Mouse (Mus musculus): Measurements from ENCODE around the gene Kif2a. TPM values are rescaled to one million over a fixed set of nuclear protein-coding genes. Genes with fewer than 3 reads are reported as not detected.

Gene Kif2a
- total and polyA plus RNA-seq, 3 experiments: 16.3 to 85.5 (median 21.1) TPM

DNA sequence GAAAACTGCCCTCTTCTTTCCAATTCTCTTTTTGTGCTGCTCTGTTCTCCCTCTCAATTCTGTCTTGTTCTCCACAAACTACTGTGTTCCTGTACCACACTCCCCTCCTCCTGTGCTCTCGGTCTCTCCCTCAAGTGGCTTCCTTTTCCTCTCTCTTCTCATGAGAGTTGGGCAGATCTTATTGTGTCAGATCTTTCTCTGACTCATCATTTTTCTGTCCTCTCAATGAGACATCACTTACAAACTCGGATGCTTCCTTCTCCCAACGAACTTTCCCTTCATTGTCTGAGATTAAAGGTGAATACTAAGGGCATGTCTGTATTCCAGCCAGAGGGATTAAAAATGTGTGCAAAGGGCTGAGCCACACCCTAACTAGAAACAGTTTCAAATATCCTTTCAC, 3.7 kb upstream of the Kif2a start:
- no peak for TF ChIP-seq JUND (conservative IDR thresholded peaks at IDR 0.05; ENCODE audit: low read depth, low read length)
- no peak for TF ChIP-seq SMC3 (IDR thresholded peaks at IDR 0.05; ENCODE audit: low read depth, low read length)
- no peak for TF ChIP-seq UBTF (IDR thresholded peaks at IDR 0.05; ENCODE audit: low read depth, low read length)
- no peak for TF ChIP-seq TBP (conservative IDR thresholded peaks at IDR 0.05; ENCODE audit: low read depth, low read length)
- no peak for TF ChIP-seq MEF2A (IDR thresholded peaks at IDR 0.05; ENCODE audit: borderline replicate concordance, low read depth, low read length)
- no peak for TF ChIP-seq CHD1 (IDR thresholded peaks at IDR 0.05; ENCODE audit: low read depth, low read length)
- no peak for TF ChIP-seq TCF12 (IDR thresholded peaks at IDR 0.05; ENCODE audit: low read depth, low read length)
- dilution Hi-C loops (cut with MboI; ENCODE audit: extremely low pct_ligation_motif_present, extremely low pct_unique_long_range_greater_than_20kb, low sequenced_read_pairs) (no loop called here), in situ Hi-C loops (cut with MboI; ENCODE audit: low pct_ligation_motif_present, low pct_unique_long_range_greater_than_20kb, low sequenced_read_pairs) (no loop called here)
- peaks cover 9% of the 10 kb centered on the region for H3K79me2 ChIP-seq (replicated peaks; ENCODE audit: control insufficient read depth, extremely low read depth, insufficient read depth, poor library complexity, severe bottlenecking)
- no peak for DNase-seq (ENCODE audit: extremely low read depth)
- no peak overlapping the region for H3K4me3 ChIP-seq (replicated peaks in 1 of 3; ENCODE audit: low read depth in 2 of 3, low read length in 2 of 3, poor library complexity in 1 of 3)
- peaks cover 5% of the 10 kb centered on the region for H3K9me3 ChIP-seq (replicated peaks; ENCODE audit: low read length)
- H3K4me2 ChIP-seq (ENCODE audit: insufficient read depth, low read depth, poor library complexity, severe bottlenecking): no peak overlapping the region
- H3K4me1 ChIP-seq (ENCODE audit: control insufficient read depth in 1 of 2, insufficient read depth in 2 of 2): peaks cover 0 to 18% of the 10 kb centered on the region in 2 experiments; a peak in 2 of 4 replicates
- peak overlapping the region; percentile 8; the same call in 1 of the 2 replicates for H3K9ac ChIP-seq (ENCODE audit: insufficient read depth, low read depth)
- no peaks in the 10 kb centered on the region for H3K36me3 ChIP-seq (replicated peaks in 1 of 2; ENCODE audit: control insufficient read depth in 1 of 2, insufficient read depth in 1 of 2, low read length in 1 of 2)
- H3K27ac ChIP-seq (ENCODE audit: insufficient read depth, low read depth): no peak overlapping the region
- no peaks in the 10 kb centered on the region for H3K27me3 ChIP-seq (replicated peaks)

DNA sequence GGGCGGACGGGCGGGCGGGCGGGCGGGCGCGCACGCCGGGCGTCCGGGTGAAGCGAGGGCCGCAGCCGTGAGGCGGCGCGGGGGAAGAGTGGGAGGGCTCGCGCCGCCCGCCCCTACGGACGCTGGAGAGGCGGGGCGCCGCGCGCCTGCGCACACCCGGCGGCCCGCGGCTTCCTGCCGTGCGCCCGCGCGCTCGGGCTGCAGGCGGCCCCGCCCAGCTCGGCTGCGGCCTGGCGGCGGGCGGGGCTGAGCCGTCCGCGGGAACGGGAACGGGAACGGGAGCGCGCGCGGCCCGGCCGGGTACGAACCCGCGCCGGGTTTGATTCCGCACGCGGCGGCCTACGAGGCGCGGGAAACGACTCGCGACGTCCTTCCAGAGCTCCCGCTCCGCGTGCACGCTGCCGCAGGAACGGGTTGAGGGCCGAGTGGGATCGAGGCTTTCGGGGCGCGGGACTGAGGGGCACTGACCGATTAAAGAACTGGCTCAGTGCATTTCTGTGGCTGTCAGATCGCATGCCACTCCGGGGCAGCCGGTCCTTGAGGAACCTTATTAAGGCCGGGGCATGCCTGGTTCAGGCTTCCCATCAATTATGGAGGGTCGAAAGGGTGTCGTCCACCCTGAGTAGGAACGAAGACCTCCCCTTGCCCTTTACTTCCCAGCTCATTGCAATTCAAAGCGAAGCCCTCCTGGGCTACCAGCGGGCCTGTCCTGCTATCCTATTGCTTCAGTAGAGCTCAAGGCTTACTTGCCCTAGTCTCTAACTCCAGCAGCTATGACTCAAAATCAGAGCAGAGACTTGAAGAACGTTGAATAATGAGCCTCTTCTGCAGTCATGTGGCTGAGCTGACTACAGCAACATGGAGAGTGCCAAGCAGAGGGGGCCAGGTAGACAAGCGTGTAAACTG, 593 bp upstream of the Kif2a start:
- H3K4me2 ChIP-seq (ENCODE audit: insufficient read depth, low read depth, poor library complexity, severe bottlenecking): peak overlapping the region; percentile 64
- H3K27me3 ChIP-seq (replicated peaks): no peaks in the 10 kb centered on the region
- dilution Hi-C loops (cut with MboI; ENCODE audit: extremely low pct_ligation_motif_present, extremely low pct_unique_long_range_greater_than_20kb, low sequenced_read_pairs): no loop called here
- peak overlapping the region; percentile 85 for H3K27ac ChIP-seq (ENCODE audit: insufficient read depth, low read depth)
- in situ Hi-C loops (cut with MboI; ENCODE audit: low pct_ligation_motif_present, low pct_unique_long_range_greater_than_20kb, low sequenced_read_pairs): no loop called here
- H3K4me1 ChIP-seq (ENCODE audit: control insufficient read depth in 1 of 2, insufficient read depth in 2 of 2): peaks cover 0 to 44% of the 10 kb centered on the region in 2 experiments; a peak in 2 of 4 replicates
- peak; percentile 72 for DNase-seq (ENCODE audit: extremely low read depth)
- H3K9ac ChIP-seq (ENCODE audit: insufficient read depth, low read depth): peak overlapping the region; percentile 94
- H3K79me2 ChIP-seq (replicated peaks; ENCODE audit: control insufficient read depth, extremely low read depth, insufficient read depth, poor library complexity, severe bottlenecking): peaks cover 33% of the 10 kb centered on the region
- peaks cover 5% of the 10 kb centered on the region for H3K9me3 ChIP-seq (replicated peaks; ENCODE audit: low read length)
- H3K4me3 ChIP-seq (replicated peaks in 1 of 3; ENCODE audit: low read depth in 2 of 3, low read length in 2 of 3, poor library complexity in 1 of 3): peak overlapping the region; percentile 64 to 99 (median 76)
- peaks cover 7 to 16% of the 10 kb centered on the region in 2 experiments for H3K36me3 ChIP-seq (replicated peaks in 1 of 2; ENCODE audit: control insufficient read depth in 1 of 2, insufficient read depth in 1 of 2, low read length in 1 of 2)
- TF ChIP-seq EP300 (IDR thresholded peaks at IDR 0.05; ENCODE audit: low read length): peak; percentile 27; the same call in 1 of the 2 replicates
- no peak for TF ChIP-seq E2F4 (IDR thresholded peaks at IDR 0.05; ENCODE audit: insufficient replicate concordance, low read depth, low read length)
- peak; percentile 43; the same call in 1 of the 2 replicates for TF ChIP-seq MEF2A (IDR thresholded peaks at IDR 0.05; ENCODE audit: borderline replicate concordance, low read depth, low read length)
- TF ChIP-seq KAT2A (IDR thresholded peaks at IDR 0.05; ENCODE audit: insufficient replicate concordance, low read length): 0 out of 2 replicates have a peak, but pooled peaks have one; percentile 48
- TF ChIP-seq MYC (IDR thresholded peaks at IDR 0.05; ENCODE audit: low read depth, low read length): peak; percentile 77
- TF ChIP-seq BHLHE40 (IDR thresholded peaks at IDR 0.05; ENCODE audit: low read depth, low read length): 0 out of 2 replicates have a peak, but pooled peaks have one; percentile 29
- TF ChIP-seq POLR2A (IDR thresholded peaks at IDR 0.05; ENCODE audit: low read depth, low read length): peak; percentile 76
- no peak for TF ChIP-seq USF2 (conservative IDR thresholded peaks at IDR 0.05; ENCODE audit: low read depth, low read length)
- TF ChIP-seq UBTF (IDR thresholded peaks at IDR 0.05; ENCODE audit: low read depth, low read length): no peak
- TF ChIP-seq ZC3H11A (IDR thresholded peaks at IDR 0.05; ENCODE audit: low read depth, low read length): no peak
- TF ChIP-seq MAFK (IDR thresholded peaks at IDR 0.05; ENCODE audit: insufficient replicate concordance, low read length): no peak
- TF ChIP-seq HCFC1 (IDR thresholded peaks at IDR 0.05; ENCODE audit: low read depth, low read length): no peak
- no peak for TF ChIP-seq SMC3 (IDR thresholded peaks at IDR 0.05; ENCODE audit: low read depth, low read length)
- TF ChIP-seq NELFE (IDR thresholded peaks at IDR 0.05; ENCODE audit: low read depth, low read length): peak; percentile 80
- 0 out of 2 replicates have a peak, but pooled peaks have one; percentile 22 for TF ChIP-seq SIN3A (IDR thresholded peaks at IDR 0.05; ENCODE audit: low read length)
- no peak for TF ChIP-seq TBP (conservative IDR thresholded peaks at IDR 0.05; ENCODE audit: low read depth, low read length)
- TF ChIP-seq ZNF384 (IDR thresholded peaks at IDR 0.05; ENCODE audit: low read depth, low read length): no peak
- peak; percentile 89 for TF ChIP-seq IRF4 (IDR thresholded peaks at IDR 0.05; ENCODE audit: low read depth, low read length)
- no peak; the same call in 1 of the 2 replicates for TF ChIP-seq RAD21 (IDR thresholded peaks at IDR 0.05; ENCODE audit: low read depth, low read length)
- peak; percentile 41; the same call in 1 of the 2 replicates for TF ChIP-seq MXI1 (IDR thresholded peaks at IDR 0.05; ENCODE audit: low read depth, low read length)
- TF ChIP-seq CTCF (conservative IDR thresholded peaks at IDR 0.05 in 1 of 2, IDR thresholded peaks at IDR 0.05 in 1 of 2; ENCODE audit: low read depth in 2 of 2, low read length in 2 of 2): no peak
- TF ChIP-seq NRF1 (IDR thresholded peaks at IDR 0.05; ENCODE audit: low read depth, low read length): peak; percentile 91
- 0 out of 2 replicates have a peak, but pooled peaks have one; percentile 13 for TF ChIP-seq USF1 (IDR thresholded peaks at IDR 0.05; ENCODE audit: low read depth, low read length)
- TF ChIP-seq JUND (conservative IDR thresholded peaks at IDR 0.05; ENCODE audit: low read depth, low read length): peak; percentile 57; the same call in 1 of the 2 replicates
- TF ChIP-seq POLR2AphosphoS2 (IDR thresholded peaks at IDR 0.05; ENCODE audit: low read depth, low read length): 0 out of 2 replicates have a peak, but pooled peaks have one; percentile 30
- no peak for TF ChIP-seq PAX5 (IDR thresholded peaks at IDR 0.05; ENCODE audit: low read length)
- TF ChIP-seq JUN (IDR thresholded peaks at IDR 0.05; ENCODE audit: insufficient read depth, low read depth, low read length): peak; percentile 28; the same call in 1 of the 2 replicates

All from CH12.LX (cell line).